Mouse (Mus musculus) midbrain, embryonic 11.5 days (tissue): ENCODE measurements around the gene Bicc1. TPM values are rescaled to one million over a fixed set of nuclear protein-coding genes. Genes with fewer than 3 reads are reported as not detected.

Experiments used
- ATAC-seq: fragments of 200-750 bp; cut with Nextera tagmentation; 2 replicates; pipeline ENCODE4 v1.8.0; 2017; ENCODE audit warnings: moderate TSS enrichment, moderate library complexity; ENCODE audit not compliant: low FRiP score
- DNase-seq: peaks from one replicate; pipeline ENCODE4 v3.0.0; 2015; ENCODE audit warnings: low spot score; ENCODE audit errors: missing footprints
- H3K27ac ChIP-seq: fragments of 300-500 bp; sonication (generic); 2 replicates; pipeline ENCODE4 v1.5.1; 2014; ENCODE audit warnings: low read depth, low read length
- H3K27me3 ChIP-seq: fragments of 300-500 bp; sonication (generic); 2 replicates; pipeline ENCODE4 v1.6.1; 2014; ENCODE audit warnings: mild to moderate bottlenecking, low read length, moderate library complexity, mixed read lengths; ENCODE audit not compliant: control insufficient read depth, insufficient read depth
- H3K36me3 ChIP-seq: fragments of 300-500 bp; sonication (generic); 2 replicates; pipeline ENCODE4 v1.6.1; 2014; ENCODE audit warnings: mild to moderate bottlenecking, low read length, moderate library complexity, mixed read lengths; ENCODE audit not compliant: control insufficient read depth, insufficient read depth
- H3K4me1 ChIP-seq: fragments of 300-500 bp; sonication (generic); 2 replicates; pipeline ENCODE4 v1.6.1; 2014; ENCODE audit warnings: low read length; ENCODE audit not compliant: control insufficient read depth, insufficient read depth
- H3K4me2 ChIP-seq: fragments of 300-500 bp; sonication (generic); 2 replicates; pipeline ENCODE4 v1.6.1; 2014; ENCODE audit warnings: mild to moderate bottlenecking, moderate library complexity
- H3K4me3 ChIP-seq: fragments of 300-500 bp; sonication (generic); 2 replicates; pipeline ENCODE4 v1.5.1; 2014; ENCODE audit warnings: low read depth, low read length
- H3K9ac ChIP-seq: fragments of 300-500 bp; sonication (generic); 2 replicates; pipeline ENCODE4 v1.6.1; 2014; ENCODE audit warnings: low read length
- H3K9me3 ChIP-seq: fragments of 300-500 bp; sonication (generic); 2 replicates; pipeline ENCODE4 v1.6.1; 2016; ENCODE audit warnings: low read length; ENCODE audit not compliant: control insufficient read depth
- WGBS: fragments of 180-500 bp; shearing (Covaris S2); extraction: QIAGEN DNeasy Blood & Tissue Kit; methylation state at CpG from one replicate; pipeline ENCODE4 v1.1.7; 2014; 5-methylcytosine and 5-hydroxymethylcytosine counted together
- polyA plus RNA-seq: library from polyadenylated mRNA; unstranded; fragments of >200 nt; fragmentation: Nextera tagmentation; extraction: Ambion mirVana; gene quantifications from 2 replicates; pipeline ENCODE4 v1.2.1, GENCODE M21; 2014

Gene Bicc1
- polyA plus RNA-seq, 1 experiment from 2014 or later, result 9.2 TPM

GRCm38 (mm10) chr10:70994135-70994497, 165.4 kb downstream of the Bicc1 start:
- H3K27me3 ChIP-seq, result no peaks in the 10 kb centered on the region
- no peaks in the 10 kb centered on the region for H3K36me3 ChIP-seq
- no peak for ATAC-seq
- 97% methylated on average over 2 of the region's 2 CpGs for WGBS
- no peak overlapping the region for H3K4me3 ChIP-seq
- no peak overlapping the region for H3K4me2 ChIP-seq
- no peak for DNase-seq
- no peaks in the 10 kb centered on the region for H3K4me1 ChIP-seq
- H3K27ac ChIP-seq, result no peak overlapping the region
- no peaks in the 10 kb centered on the region for H3K9me3 ChIP-seq
- H3K9ac ChIP-seq, result no peak overlapping the region

DNA sequence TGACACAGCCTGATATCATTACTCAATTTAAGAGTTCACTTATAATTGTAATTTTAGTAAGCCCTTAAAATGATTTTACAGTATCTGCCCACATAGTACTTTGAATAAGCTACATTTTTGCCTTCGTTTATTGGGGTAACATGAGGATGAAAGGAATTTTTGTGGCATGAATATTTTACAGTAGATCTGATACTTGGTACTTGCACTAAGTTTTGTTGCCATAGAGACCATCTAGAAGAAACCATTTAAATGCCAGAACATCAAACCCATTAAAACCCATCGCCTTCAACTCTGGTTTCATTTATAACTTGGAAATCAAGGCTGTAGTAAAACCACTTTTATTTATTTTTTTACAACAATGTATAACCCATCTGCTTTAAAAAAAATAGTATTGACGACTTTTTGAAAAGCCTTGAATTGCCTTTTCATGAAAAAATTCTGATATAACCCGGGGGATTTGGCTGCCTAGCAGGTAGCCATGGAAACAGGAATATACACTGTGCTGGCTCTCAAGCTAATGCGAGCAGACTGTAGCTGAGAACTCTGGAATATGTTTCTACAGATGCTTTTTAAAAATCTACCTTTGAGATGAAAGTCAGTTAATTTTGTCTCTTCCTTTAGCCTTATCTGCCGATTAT, 165.9 kb downstream of the Bicc1 start:
- DNase-seq (no peak), ATAC-seq (0 out of 2 replicates have a peak, but pooled peaks have one; percentile 62)
- Histone ChIP-seq H3K4me1 (no peaks in the 10 kb centered on the region), H3K9me3 (no peaks in the 10 kb centered on the region), H3K9ac (no peak overlapping the region), H3K4me2 (no peak overlapping the region), H3K36me3 (no peaks in the 10 kb centered on the region), H3K4me3 (no peak overlapping the region), H3K27ac (no peak overlapping the region), H3K27me3 (no peaks in the 10 kb centered on the region)
- 76% methylated on average over 6 of the region's 6 CpGs for WGBS

DNA sequence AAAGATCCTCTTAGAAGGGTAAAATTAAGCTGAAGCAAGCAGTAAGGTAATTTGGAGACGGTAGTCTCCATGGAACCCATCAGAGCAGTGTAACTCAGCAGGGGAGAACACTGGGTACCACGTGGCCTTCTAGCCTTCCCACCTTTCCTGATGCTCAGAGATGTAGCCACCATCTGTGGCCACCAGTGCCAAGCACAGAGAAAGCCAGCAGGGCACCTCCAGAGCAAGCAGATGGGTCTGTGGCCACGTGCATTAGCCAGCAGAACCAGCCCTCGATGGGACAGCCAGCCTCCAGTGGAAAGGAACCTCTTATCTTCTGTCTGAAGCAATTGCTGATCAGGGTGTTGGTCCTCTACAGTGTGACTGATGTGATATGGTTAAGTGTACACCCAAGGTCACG, 172.1 kb downstream of the Bicc1 start:
- no peaks in the 10 kb centered on the region for H3K9me3 ChIP-seq
- no peak overlapping the region for H3K9ac ChIP-seq
- H3K4me2 ChIP-seq, result no peak overlapping the region
- H3K4me3 ChIP-seq, result no peak overlapping the region
- no peak for ATAC-seq
- no peaks in the 10 kb centered on the region for H3K27me3 ChIP-seq
- H3K27ac ChIP-seq, result no peak overlapping the region
- H3K36me3 ChIP-seq, result no peaks in the 10 kb centered on the region
- 83% methylated on average over 5 of the region's 5 CpGs for WGBS
- no peak for DNase-seq
- no peaks in the 10 kb centered on the region for H3K4me1 ChIP-seq

GRCm38 (mm10) chr10:70983036-70983670, 176.3 kb downstream of the Bicc1 start:
- WGBS, result 87% methylated on average over 11 of the region's 11 CpGs
- no peak overlapping the region for H3K27ac ChIP-seq
- ATAC-seq, result no peak
- no peak overlapping the region for H3K4me2 ChIP-seq
- no peaks in the 10 kb centered on the region for H3K9me3 ChIP-seq
- no peak overlapping the region for H3K4me3 ChIP-seq
- no peak overlapping the region for H3K9ac ChIP-seq
- H3K36me3 ChIP-seq, result no peaks in the 10 kb centered on the region
- H3K4me1 ChIP-seq, result no peaks in the 10 kb centered on the region
- DNase-seq, result no peak
- no peaks in the 10 kb centered on the region for H3K27me3 ChIP-seq

GRCm38 (mm10) chr10:70982156-70982555, 177.3 kb downstream of the Bicc1 start:
- ATAC-seq, result no peak
- H3K27me3 ChIP-seq, result no peaks in the 10 kb centered on the region
- no peak overlapping the region for H3K4me3 ChIP-seq
- DNase-seq, result peak; percentile 75
- H3K9ac ChIP-seq, result no peak overlapping the region
- 90% methylated on average over 7 of the region's 7 CpGs for WGBS
- H3K36me3 ChIP-seq, result no peaks in the 10 kb centered on the region
- H3K4me1 ChIP-seq, result no peaks in the 10 kb centered on the region
- H3K4me2 ChIP-seq, result no peak overlapping the region
- H3K9me3 ChIP-seq, result no peaks in the 10 kb centered on the region
- no peak overlapping the region for H3K27ac ChIP-seq

- Histone ChIP-seq H3K9ac (no peak overlapping the region), H3K4me2 (no peak overlapping the region), H3K9me3 (no peaks in the 10 kb centered on the region), H3K27ac (no peak overlapping the region), H3K4me3 (no peak overlapping the region), H3K36me3 (no peaks in the 10 kb centered on the region), H3K27me3 (no peaks in the 10 kb centered on the region), H3K4me1 (no peaks in the 10 kb centered on the region)
- DNase-seq (no peak), ATAC-seq (no peak)
- whole genome bisulfite sequencing, result 92% methylated on average over 8 of the region's 8 CpGs
These were observed 179.8 kb downstream of the Bicc1 start for GRCm38 (mm10) chr10:70979657-70980056.

DNA sequence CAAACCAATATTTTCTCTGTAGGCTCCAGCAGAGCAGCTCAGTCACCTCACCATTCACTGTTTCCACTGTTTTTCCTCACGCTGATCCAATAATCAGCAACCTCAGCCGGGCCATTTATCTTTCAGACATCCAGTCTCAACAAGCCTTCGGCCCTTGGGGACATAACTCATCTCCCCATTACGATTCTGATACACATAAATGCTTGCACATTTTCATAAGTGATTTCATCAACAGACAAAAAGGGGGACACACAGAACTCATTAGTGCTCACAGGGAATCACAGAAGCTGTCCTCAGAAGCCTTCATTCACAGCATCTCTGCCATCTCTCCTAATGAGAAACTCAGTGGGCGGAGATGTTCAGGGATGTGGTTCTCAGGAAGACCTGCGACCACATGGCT, 182.4 kb downstream of the Bicc1 start:
- 84% methylated on average over 6 of the region's 6 CpGs for WGBS
- Histone ChIP-seq H3K4me3 (no peak overlapping the region), H3K9ac (no peak overlapping the region), H3K4me1 (no peaks in the 10 kb centered on the region), H3K4me2 (no peak overlapping the region), H3K36me3 (no peaks in the 10 kb centered on the region), H3K9me3 (no peaks in the 10 kb centered on the region), H3K27ac (no peak overlapping the region), H3K27me3 (no peaks in the 10 kb centered on the region)
- no peak for ATAC-seq
- no peak for DNase-seq

GRCm38 (mm10) chr10:70976633-70977032, 182.9 kb downstream of the Bicc1 start:
- DNase-seq (peak; percentile 41), ATAC-seq (no peak)
- H3K36me3 ChIP-seq, result no peaks in the 10 kb centered on the region
- WGBS, result 87% methylated on average over 9 of the region's 9 CpGs
- H3K4me3 ChIP-seq, result no peak overlapping the region
- no peaks in the 10 kb centered on the region for H3K4me1 ChIP-seq
- no peak overlapping the region for H3K9ac ChIP-seq
- no peak overlapping the region for H3K4me2 ChIP-seq
- H3K27me3 ChIP-seq, result no peaks in the 10 kb centered on the region
- H3K9me3 ChIP-seq, result no peaks in the 10 kb centered on the region
- no peak overlapping the region for H3K27ac ChIP-seq

DNA sequence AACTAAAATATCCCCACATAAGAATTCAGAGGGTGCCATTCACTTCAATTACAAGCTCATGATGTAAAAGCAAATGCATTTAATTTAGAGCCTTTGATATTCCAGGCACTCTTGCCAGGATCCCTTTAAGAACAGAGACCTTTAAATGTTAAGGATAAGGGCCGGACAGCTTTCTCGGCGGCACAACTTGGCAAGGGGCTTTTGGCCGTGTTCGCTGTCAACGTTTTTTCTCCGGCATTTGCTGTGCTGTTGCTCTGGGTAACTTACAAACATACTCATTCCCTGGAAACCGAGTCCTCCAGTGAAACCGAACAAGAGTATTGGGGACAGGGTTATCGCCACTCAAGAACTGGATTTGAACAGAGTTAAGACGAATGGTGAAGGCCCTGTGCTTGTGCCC, 188.3 kb downstream of the Bicc1 start:
- ATAC-seq (no peak), DNase-seq (peak; percentile 71)
- no peaks in the 10 kb centered on the region for H3K27me3 ChIP-seq
- H3K36me3 ChIP-seq, result no peaks in the 10 kb centered on the region
- H3K27ac ChIP-seq, result no peak overlapping the region
- no peak overlapping the region for H3K4me3 ChIP-seq
- no peak overlapping the region for H3K9ac ChIP-seq
- WGBS, result 89% methylated on average over 11 of the region's 11 CpGs
- no peaks in the 10 kb centered on the region for H3K9me3 ChIP-seq
- H3K4me2 ChIP-seq, result no peak overlapping the region
- no peaks in the 10 kb centered on the region for H3K4me1 ChIP-seq
